Mouse (Mus musculus): ENCODE data around the gene Fdxr. TPM values are rescaled to one million over a fixed set of nuclear protein-coding genes. Genes with fewer than 3 reads are reported as not detected.

Gene Fdxr
- polyA plus RNA-seq, 1 experiment from 2014 or later: 22.5 TPM

DNA sequence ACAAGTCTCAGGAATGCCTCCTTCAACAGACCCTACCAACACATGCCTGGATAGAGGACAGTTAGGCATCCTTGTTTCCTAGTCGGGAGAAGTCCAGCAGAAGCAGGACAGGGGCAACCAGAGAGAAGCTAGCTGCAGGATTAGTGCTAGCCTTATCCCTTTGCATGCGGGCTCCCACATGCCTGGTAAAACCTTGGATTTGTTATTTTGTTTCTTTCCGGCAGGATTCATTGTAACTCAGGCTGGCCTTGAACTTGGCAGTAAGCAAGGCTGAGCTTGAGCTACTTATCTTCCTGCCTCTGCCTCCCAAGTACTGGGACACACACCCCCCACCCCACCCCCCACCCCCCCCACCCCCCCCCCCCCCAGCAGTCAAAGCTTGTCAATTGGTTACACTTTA, 25.6 kb downstream of the Fdxr start:
- WGBS: 64% methylated on average over 3 of the region's 3 CpGs

DNA sequence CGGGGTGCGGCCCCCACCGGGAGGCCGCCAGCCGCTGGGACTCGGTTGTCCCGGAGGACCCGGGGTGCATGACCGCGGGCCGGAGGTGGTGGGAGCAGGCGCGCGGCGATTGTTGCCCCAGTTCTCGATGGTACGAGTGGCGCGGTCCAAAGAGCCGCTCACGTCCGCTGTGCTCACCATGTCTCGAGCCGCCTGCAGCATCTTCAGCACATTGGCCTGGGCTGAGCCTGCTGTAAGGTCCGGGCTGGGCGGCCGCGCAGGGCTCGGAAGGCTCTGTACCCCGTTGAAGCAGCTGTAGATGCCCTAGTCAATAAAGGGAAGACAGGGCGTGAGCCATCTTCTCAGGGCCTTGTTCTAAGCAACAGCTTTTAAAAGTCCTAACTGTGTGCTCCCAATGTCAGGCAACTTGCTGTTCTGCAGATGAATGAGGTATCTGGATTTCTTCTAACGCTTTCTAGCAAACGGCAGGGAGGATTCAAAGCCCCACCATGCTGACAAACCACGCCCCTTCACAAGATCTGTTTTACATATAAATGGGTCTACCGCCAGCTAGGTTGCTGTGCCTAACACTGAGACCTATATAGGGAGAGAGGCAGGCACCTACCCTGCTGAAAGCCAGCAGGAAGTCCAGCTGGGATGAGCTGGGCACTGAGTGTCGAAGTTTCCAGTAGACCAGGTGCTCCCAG, 26.3 kb downstream of the Fdxr start:
- peaks cover 35% of the 10 kb centered on the region for H3K27me3 ChIP-seq (replicated peaks; ENCODE audit: control insufficient read depth, insufficient read depth, low read length)
- H3K4me3 ChIP-seq (ENCODE audit: low read length): peak overlapping the region; percentile 51
- H3K9me3 ChIP-seq (ENCODE audit: control insufficient read depth, low read length): no peaks in the 10 kb centered on the region
- H3K36me3 ChIP-seq (ENCODE audit: control insufficient read depth, insufficient read depth, low read length): no peaks in the 10 kb centered on the region
- no peak overlapping the region for H3K27ac ChIP-seq (ENCODE audit: low read depth, low read length)
- H3K4me2 ChIP-seq (ENCODE audit: low read length): peak overlapping the region; percentile 95
- under 1% methylated on average over 27 of the region's 36 CpGs for WGBS
- no peak for ATAC-seq
- H3K4me1 ChIP-seq (ENCODE audit: control insufficient read depth, insufficient read depth, low read depth, low read length): peaks cover 26% of the 10 kb centered on the region
- H3K9ac ChIP-seq (ENCODE audit: low read depth, low read length): peak overlapping the region; percentile 68

More for the DNA sequence above, 25.6 kb downstream of the Fdxr start:
- H3K36me3 ChIP-seq (ENCODE audit: control insufficient read depth, insufficient read depth, low read length): no peaks in the 10 kb centered on the region
- no peaks in the 10 kb centered on the region for H3K9me3 ChIP-seq (ENCODE audit: control insufficient read depth, low read length)
- H3K27me3 ChIP-seq (replicated peaks; ENCODE audit: control insufficient read depth, insufficient read depth, low read length): peaks cover 35% of the 10 kb centered on the region
- H3K9ac ChIP-seq (ENCODE audit: low read depth, low read length): no peak overlapping the region
- no peak for ATAC-seq
- no peak overlapping the region for H3K4me2 ChIP-seq (ENCODE audit: low read length)
- H3K27ac ChIP-seq (ENCODE audit: low read depth, low read length): no peak overlapping the region
- no peak overlapping the region for H3K4me3 ChIP-seq (ENCODE audit: low read length)
- H3K4me1 ChIP-seq (ENCODE audit: control insufficient read depth, insufficient read depth, low read depth, low read length): peaks cover 25% of the 10 kb centered on the region

DNA sequence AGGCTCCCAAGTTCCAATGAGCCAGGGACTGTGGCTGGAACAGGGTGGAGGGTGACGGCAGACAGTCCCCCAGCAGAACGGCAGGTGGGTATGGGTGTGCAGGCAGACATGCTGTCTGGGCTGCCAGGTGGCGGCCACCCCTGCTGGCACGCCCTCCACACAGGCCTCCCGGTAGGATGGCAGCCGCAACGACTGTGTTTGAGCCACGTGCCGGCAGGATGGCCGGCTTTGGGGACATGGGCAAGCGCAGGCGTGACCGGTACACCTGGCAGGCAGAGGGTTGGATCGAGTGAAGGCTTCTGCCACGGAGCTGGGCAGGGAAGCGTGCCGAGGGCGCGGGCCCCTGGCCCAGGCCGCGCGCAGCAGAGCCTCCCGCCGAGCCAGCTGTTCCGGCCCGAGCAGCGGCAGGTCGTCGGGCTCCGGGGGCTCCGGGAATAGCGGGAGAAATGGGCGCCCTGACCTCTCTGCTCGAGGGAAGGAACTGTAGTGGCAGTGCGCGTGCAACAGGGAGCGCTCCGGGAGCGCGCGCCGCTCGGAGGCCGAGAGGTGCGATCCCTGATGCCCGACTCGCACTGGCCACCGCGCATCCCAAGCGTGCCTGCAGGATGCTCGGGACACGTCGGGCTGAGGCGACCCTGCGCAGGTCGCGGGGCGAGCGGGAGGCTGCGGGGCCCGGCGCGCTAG, 27.0 kb downstream of the Fdxr start:
- no peak for ATAC-seq
- H3K9me3 ChIP-seq (ENCODE audit: control insufficient read depth, low read length): no peaks in the 10 kb centered on the region
- H3K4me1 ChIP-seq (ENCODE audit: control insufficient read depth, insufficient read depth, low read depth, low read length): peaks cover 26% of the 10 kb centered on the region
- H3K4me3 ChIP-seq (ENCODE audit: low read length): peak overlapping the region; percentile 51
- peak overlapping the region; percentile 68 for H3K9ac ChIP-seq (ENCODE audit: low read depth, low read length)
- H3K27ac ChIP-seq (ENCODE audit: low read depth, low read length): no peak overlapping the region
- H3K4me2 ChIP-seq (ENCODE audit: low read length): peak overlapping the region; percentile 95
- 2% methylated on average over 53 of the region's 63 CpGs for WGBS
- H3K27me3 ChIP-seq (replicated peaks; ENCODE audit: control insufficient read depth, insufficient read depth, low read length): peaks cover 35% of the 10 kb centered on the region
- H3K36me3 ChIP-seq (ENCODE audit: control insufficient read depth, insufficient read depth, low read length): no peaks in the 10 kb centered on the region

DNA sequence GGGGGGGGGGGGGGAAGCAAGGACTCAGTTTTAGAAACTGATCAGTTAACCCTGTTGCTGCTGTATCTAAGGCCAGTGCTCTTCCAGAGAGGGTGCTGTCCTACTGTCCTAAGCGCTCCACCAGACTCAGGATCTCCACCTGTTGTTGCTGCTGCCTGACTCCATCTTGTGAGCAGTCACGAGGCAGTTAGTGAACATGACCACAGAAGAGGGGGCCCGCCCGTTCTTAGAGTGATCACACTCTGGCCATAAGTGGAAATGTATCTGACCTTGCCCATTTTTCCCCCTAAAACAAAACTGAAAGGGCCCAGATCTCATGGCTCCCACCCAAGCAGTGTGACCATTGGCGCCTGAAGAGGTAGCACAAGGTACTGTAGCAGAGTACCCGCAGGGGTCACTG, 28.9 kb downstream of the Fdxr start:
- Histone ChIP-seq H3K36me3 (ENCODE audit: control insufficient read depth, insufficient read depth, low read length) (peaks cover 7% of the 10 kb centered on the region), H3K4me3 (ENCODE audit: low read length) (no peak overlapping the region), H3K9me3 (ENCODE audit: control insufficient read depth, low read length) (no peaks in the 10 kb centered on the region), H3K4me2 (ENCODE audit: low read length) (no peak overlapping the region), H3K4me1 (ENCODE audit: control insufficient read depth, insufficient read depth, low read depth, low read length) (peaks cover 26% of the 10 kb centered on the region), H3K9ac (ENCODE audit: low read depth, low read length) (no peak overlapping the region), H3K27me3 (replicated peaks; ENCODE audit: control insufficient read depth, insufficient read depth, low read length) (peaks cover 30% of the 10 kb centered on the region), H3K27ac (ENCODE audit: low read depth, low read length) (no peak overlapping the region)
- 70% methylated on average over 6 of the region's 6 CpGs for WGBS
- ATAC-seq: no peak

DNA sequence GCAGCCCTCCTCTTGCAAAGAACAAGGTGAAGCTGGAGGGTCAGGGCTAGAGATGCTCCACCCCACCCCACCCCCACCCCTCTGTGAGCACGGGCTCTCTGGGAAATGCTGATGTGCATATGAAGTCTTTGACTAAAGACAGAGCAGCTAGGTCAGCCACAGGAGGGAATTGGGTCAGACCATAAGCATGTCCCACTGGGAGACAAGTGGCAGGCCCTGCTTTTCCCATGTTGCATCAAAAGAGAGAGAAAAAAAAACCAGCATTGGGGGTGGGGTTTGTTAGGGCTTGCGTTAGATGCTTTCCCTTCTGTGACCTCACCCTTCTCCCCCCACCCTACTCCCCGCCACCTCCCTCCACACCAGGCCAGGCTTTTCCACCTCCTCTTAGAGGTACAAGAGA, 29.6 kb downstream of the Fdxr start:
- Histone ChIP-seq H3K9me3 (ENCODE audit: control insufficient read depth, low read length) (no peaks in the 10 kb centered on the region), H3K27ac (ENCODE audit: low read depth, low read length) (no peak overlapping the region), H3K4me1 (ENCODE audit: control insufficient read depth, insufficient read depth, low read depth, low read length) (peaks cover 26% of the 10 kb centered on the region), H3K4me2 (ENCODE audit: low read length) (no peak overlapping the region), H3K27me3 (replicated peaks; ENCODE audit: control insufficient read depth, insufficient read depth, low read length) (peaks cover 28% of the 10 kb centered on the region), H3K9ac (ENCODE audit: low read depth, low read length) (no peak overlapping the region), H3K4me3 (ENCODE audit: low read length) (no peak overlapping the region), H3K36me3 (ENCODE audit: control insufficient read depth, insufficient read depth, low read length) (peaks cover 7% of the 10 kb centered on the region)
- ATAC-seq: no peak
- 15% methylated on average over 3 of the region's 3 CpGs for WGBS

DNA sequence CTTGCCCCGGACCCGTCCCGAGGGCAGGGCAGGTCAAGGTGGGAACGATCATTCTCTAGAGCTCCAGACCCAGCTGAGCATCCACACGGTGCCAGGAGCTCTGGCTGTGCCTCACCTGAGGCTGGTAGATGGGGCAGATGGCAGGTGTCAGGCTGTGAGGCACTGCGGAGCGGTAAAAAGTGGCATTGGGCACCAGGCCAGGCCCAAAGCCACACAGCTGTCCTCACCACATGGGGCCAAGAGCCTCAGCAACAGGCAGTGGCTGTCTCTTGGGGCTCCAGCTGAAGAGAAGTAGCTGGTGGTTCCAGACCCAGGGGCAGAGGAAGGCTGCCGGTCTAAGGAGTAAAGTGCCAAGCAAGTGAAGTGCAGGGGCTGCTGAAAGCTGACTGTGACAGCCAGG, 30.5 kb downstream of the Fdxr start:
- Histone ChIP-seq H3K4me3 (ENCODE audit: low read length) (no peak overlapping the region), H3K9me3 (ENCODE audit: control insufficient read depth, low read length) (no peaks in the 10 kb centered on the region), H3K27ac (ENCODE audit: low read depth, low read length) (no peak overlapping the region), H3K4me2 (ENCODE audit: low read length) (no peak overlapping the region), H3K4me1 (ENCODE audit: control insufficient read depth, insufficient read depth, low read depth, low read length) (peaks cover 26% of the 10 kb centered on the region), H3K36me3 (ENCODE audit: control insufficient read depth, insufficient read depth, low read length) (peaks cover 7% of the 10 kb centered on the region), H3K27me3 (replicated peaks; ENCODE audit: control insufficient read depth, insufficient read depth, low read length) (peaks cover 27% of the 10 kb centered on the region), H3K9ac (ENCODE audit: low read depth, low read length) (no peak overlapping the region)
- no peak for ATAC-seq
- WGBS: 45% methylated on average over 8 of the region's 8 CpGs

DNA sequence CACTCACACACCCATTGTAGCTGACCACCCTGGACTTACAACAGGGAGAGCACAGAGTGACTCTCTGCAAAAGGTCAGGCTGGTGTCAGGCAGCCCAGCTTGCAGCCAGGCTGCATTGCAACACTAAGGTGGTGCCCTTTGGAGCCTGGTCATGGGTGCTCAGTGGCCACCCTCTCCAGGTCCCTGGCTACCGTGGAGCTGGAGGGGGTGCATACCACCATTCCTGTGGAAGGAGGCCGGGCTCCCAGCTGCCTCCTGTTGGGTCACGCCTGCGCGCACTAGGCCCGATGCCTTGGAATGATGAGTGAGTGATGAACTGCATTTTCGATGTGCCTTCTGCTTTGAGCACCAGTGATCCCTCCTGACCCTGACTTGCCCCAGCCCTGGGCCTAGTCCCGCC, 32.0 kb downstream of the Fdxr start:
- Histone ChIP-seq H3K36me3 (ENCODE audit: control insufficient read depth, insufficient read depth, low read length) (peaks cover 7% of the 10 kb centered on the region), H3K27me3 (replicated peaks; ENCODE audit: control insufficient read depth, insufficient read depth, low read length) (peaks cover 18% of the 10 kb centered on the region), H3K4me1 (ENCODE audit: control insufficient read depth, insufficient read depth, low read depth, low read length) (peaks cover 18% of the 10 kb centered on the region)

DNA sequence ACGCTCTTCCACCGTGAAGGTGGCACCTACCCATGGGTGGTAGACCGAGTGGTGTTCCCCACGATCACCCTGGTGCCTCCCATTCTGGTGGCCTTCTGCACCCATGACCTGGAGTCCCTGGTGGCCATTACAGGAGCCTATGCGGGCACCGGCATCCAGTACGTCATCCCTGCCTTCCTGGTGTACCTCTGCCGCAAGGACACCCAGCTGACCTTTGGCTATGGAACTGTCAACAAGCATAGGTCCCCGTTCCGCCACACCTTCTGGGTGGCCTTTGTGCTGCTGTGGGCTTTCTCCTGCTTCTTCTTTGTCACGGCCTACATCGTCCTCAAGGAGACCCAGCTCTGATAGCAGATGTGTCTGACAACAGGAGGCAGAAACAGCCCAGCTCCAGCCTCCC, 33.1 kb downstream of the Fdxr start:
- H3K4me3 ChIP-seq (ENCODE audit: low read length): no peak overlapping the region
- no peaks in the 10 kb centered on the region for H3K9me3 ChIP-seq (ENCODE audit: control insufficient read depth, low read length)
- H3K27me3 ChIP-seq (replicated peaks; ENCODE audit: control insufficient read depth, insufficient read depth, low read length): peaks cover 8% of the 10 kb centered on the region
- 91% methylated on average over 12 of the region's 12 CpGs for WGBS
- ATAC-seq: no peak
- H3K36me3 ChIP-seq (ENCODE audit: control insufficient read depth, insufficient read depth, low read length): peaks cover 7% of the 10 kb centered on the region
- H3K4me2 ChIP-seq (ENCODE audit: low read length): no peak overlapping the region
- H3K27ac ChIP-seq (ENCODE audit: low read depth, low read length): no peak overlapping the region
- H3K4me1 ChIP-seq (ENCODE audit: control insufficient read depth, insufficient read depth, low read depth, low read length): peaks cover 15% of the 10 kb centered on the region
- no peak overlapping the region for H3K9ac ChIP-seq (ENCODE audit: low read depth, low read length)

More for the DNA sequence above, 32.0 kb downstream of the Fdxr start:
- H3K9ac ChIP-seq (ENCODE audit: low read depth, low read length): no peak overlapping the region
- no peak overlapping the region for H3K27ac ChIP-seq (ENCODE audit: low read depth, low read length)
- no peak overlapping the region for H3K4me3 ChIP-seq (ENCODE audit: low read length)
- no peak for ATAC-seq
- H3K4me2 ChIP-seq (ENCODE audit: low read length): no peak overlapping the region
- no peaks in the 10 kb centered on the region for H3K9me3 ChIP-seq (ENCODE audit: control insufficient read depth, low read length)
- 87% methylated on average over 8 of the region's 8 CpGs for WGBS

DNA sequence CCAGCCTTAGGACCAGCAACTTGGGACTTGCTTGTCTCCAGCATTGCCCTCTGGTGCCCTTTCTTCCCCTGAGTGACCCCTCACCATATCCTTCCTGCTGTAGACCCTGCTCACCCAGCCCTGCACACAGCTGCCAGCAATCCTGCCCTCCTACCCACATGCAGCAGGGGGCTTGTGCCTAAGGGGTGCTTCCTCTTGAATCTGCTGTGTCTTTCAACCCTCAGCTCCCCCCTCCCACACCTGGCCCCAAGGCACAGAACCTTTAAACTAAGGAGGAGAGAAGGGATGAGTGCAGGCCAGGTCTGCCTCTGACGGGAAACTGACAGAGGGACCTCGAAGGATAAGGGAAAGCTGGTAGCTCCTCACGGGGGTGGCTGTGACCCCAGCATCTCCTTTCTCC, 34.1 kb downstream of the Fdxr start:
- no peak for ATAC-seq
- peaks cover 13% of the 10 kb centered on the region for H3K4me1 ChIP-seq (ENCODE audit: control insufficient read depth, insufficient read depth, low read depth, low read length)
- peaks cover 7% of the 10 kb centered on the region for H3K36me3 ChIP-seq (ENCODE audit: control insufficient read depth, insufficient read depth, low read length)
- no peak overlapping the region for H3K27ac ChIP-seq (ENCODE audit: low read depth, low read length)
- H3K4me2 ChIP-seq (ENCODE audit: low read length): no peak overlapping the region
- no peaks in the 10 kb centered on the region for H3K9me3 ChIP-seq (ENCODE audit: control insufficient read depth, low read length)
- no peak overlapping the region for H3K9ac ChIP-seq (ENCODE audit: low read depth, low read length)
- WGBS: 87% methylated on average over 3 of the region's 3 CpGs
- H3K27me3 ChIP-seq (replicated peaks; ENCODE audit: control insufficient read depth, insufficient read depth, low read length): no peaks in the 10 kb centered on the region; the same call in none of the 2 replicates
- H3K4me3 ChIP-seq (ENCODE audit: low read length): no peak overlapping the region
